34 mouse cellular contexts compared by ENCODE assay signal in the genomic region with DNA sequence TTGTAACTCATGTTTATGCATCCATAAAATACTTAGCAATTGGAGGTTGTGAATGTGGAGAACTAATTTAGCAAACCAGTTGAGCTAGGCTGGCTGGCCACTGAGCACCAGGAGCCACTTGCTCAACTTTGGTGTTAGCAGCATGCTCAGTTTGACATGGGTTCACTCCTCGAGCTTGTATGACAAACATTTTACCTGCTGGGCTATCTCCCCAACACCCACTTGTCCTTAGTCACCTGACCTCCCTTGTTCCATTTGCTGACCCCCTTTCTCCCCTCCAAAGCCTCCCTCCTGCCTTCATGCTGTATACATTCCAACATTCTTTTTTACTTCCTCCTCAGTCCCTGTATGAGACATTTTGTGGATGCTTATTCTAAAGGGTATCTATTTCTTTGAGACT.
"Had no signal": no experiment of that assay in that cellular context is flagged by ENCODE, and none has a peak within 500 bp of the region (broad histone marks: within the 10 kb centered on the region; RNA-seq: fewer than 3 reads in every experiment).

No protein-coding gene starts in this region.

- H3K27me3 ChIP-seq: heart, embryonic 12.5 days; heart, embryonic 13.5 days; heart, embryonic 15.5 days; hindbrain, embryonic 12.5 days; hindbrain, embryonic 13.5 days; hindbrain, embryonic 15.5 days; intestine, embryonic 15.5 days; kidney, embryonic 15.5 days had no signal

- H3K27ac ChIP-seq: heart, embryonic 13.5 days; heart, embryonic 15.5 days; hindbrain, embryonic 10.5 days; hindbrain, embryonic 12.5 days; hindbrain, embryonic 13.5 days; hindbrain, embryonic 14.5 days; hindbrain, embryonic 15.5 days; hindbrain, postnatal 0 days; intestine, embryonic 15.5 days; kidney, embryonic 15.5 days; kidney, postnatal 0 days; layer of hippocampus, adult 2 months; left cerebral cortex, adult 2 months had no signal

- H3K36me3 ChIP-seq: heart, embryonic 12.5 days; heart, embryonic 13.5 days; heart, embryonic 15.5 days; hindbrain, embryonic 10.5 days; hindbrain, embryonic 12.5 days; hindbrain, embryonic 13.5 days; hindbrain, embryonic 15.5 days; intestine, embryonic 15.5 days; kidney, embryonic 15.5 days had no signal

- ATAC-seq: hindbrain, embryonic 16.5 days; hindbrain, postnatal 0 days; inflammation-experienced regulatory T-cells, adult 6 months; intestine, embryonic 15.5 days; intestine, embryonic 16.5 days; intestine, postnatal 0 days had no signal

- H3K4me3 ChIP-seq: heart, embryonic 12.5 days; heart, embryonic 13.5 days; heart, embryonic 15.5 days; hindbrain, embryonic 10.5 days; hindbrain, embryonic 12.5 days; hindbrain, embryonic 13.5 days; hindbrain, embryonic 15.5 days; intestine, embryonic 15.5 days; kidney, embryonic 15.5 days; layer of hippocampus, adult 2 months; left cerebral cortex, adult 2 months had no signal

- H3K4me1 ChIP-seq: heart, embryonic 12.5 days; heart, embryonic 13.5 days; heart, embryonic 15.5 days; hindbrain, embryonic 10.5 days; hindbrain, embryonic 12.5 days; hindbrain, embryonic 13.5 days; hindbrain, embryonic 15.5 days; intestine, embryonic 15.5 days had no signal

- H3K4me2 ChIP-seq: heart, embryonic 11.5 days; heart, embryonic 12.5 days; heart, embryonic 13.5 days; heart, embryonic 15.5 days; hindbrain, embryonic 12.5 days; hindbrain, embryonic 13.5 days; hindbrain, embryonic 14.5 days; hindbrain, embryonic 15.5 days; intestine, embryonic 15.5 days; kidney, embryonic 15.5 days had no signal

- H3K9me3 ChIP-seq: heart, embryonic 12.5 days; heart, embryonic 13.5 days; heart, embryonic 15.5 days; hindbrain, embryonic 10.5 days; hindbrain, embryonic 12.5 days; hindbrain, embryonic 13.5 days; hindbrain, embryonic 15.5 days; intestine, embryonic 15.5 days; kidney, embryonic 15.5 days had no signal

- DNase-seq: heart, postnatal 10 days; heart, postnatal 36 days; heart, postnatal 4 days; kidney, adult 11 months; kidney, adult 18-20 months; kidney, adult 2 months; kidney, adult 8-10 months; kidney, adult 9 months; kidney, postnatal 10 days; kidney, postnatal 14 days; kidney, postnatal 25 days; kidney, postnatal 36 days; kidney, postnatal 4 days; layer of hippocampus, adult 9-11 months; layer of hippocampus, postnatal 36 days had no signal

- H3K9ac ChIP-seq: heart, embryonic 12.5 days; heart, embryonic 13.5 days; heart, embryonic 15.5 days; hindbrain, embryonic 12.5 days; hindbrain, embryonic 13.5 days; hindbrain, embryonic 14.5 days; hindbrain, embryonic 15.5 days; intestine, embryonic 15.5 days; kidney, embryonic 15.5 days had no signal
